Mouse (Mus musculus) cerebellum, postnatal 36 days (tissue): ENCODE data around the gene Tbx4.

Experiments used
- DNase-seq, 2 experiments: peaks; one replicate each; pipeline ENCODE4 v3.0.0; 2021 to 2022; ENCODE audit warnings: mixed read lengths in 2 of 2

The Tbx4 gene

DNA sequence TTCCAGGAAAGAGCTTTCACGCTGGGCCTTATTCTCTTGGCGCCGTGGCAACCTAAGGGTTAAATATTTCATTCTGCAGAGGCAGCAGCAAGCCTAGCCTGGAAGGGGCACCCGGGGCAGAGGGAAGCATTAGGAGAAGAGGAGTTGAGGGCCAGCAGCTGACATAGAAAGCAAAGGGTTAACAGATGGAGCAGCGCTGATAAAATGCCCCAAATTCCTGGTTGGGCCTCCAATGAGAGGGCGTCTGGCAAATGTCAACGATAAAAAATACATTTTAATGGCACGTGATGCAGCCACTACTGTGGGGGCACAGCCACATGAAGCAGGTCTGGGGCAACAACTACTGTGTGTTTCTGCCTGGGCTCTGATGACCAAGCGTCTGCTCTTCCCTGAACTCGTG lies 23.9 kb downstream of the Tbx4 start:
- DNase-seq: no peak

DNA sequence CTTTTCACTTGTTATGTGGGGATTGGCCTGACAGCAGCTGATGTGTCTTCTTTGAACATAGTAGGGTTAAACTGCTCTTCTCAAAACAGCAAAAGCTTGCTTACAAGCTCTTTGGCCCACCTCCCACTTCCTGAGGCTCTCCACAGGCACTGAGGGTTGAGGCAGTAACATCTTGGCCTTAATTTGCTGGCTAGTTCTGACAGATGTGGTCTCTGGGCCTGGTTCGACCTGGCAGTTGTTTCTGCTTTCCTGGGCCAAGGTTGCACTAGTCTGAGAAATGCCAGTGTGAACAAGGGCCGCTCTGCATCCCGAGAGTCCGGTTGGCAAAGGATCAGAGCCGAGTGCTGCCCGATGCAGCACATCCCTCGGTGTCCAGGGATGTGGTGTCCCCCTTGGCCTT lies 27.3 kb downstream of the Tbx4 start:
- DNase-seq: no peak

DNA sequence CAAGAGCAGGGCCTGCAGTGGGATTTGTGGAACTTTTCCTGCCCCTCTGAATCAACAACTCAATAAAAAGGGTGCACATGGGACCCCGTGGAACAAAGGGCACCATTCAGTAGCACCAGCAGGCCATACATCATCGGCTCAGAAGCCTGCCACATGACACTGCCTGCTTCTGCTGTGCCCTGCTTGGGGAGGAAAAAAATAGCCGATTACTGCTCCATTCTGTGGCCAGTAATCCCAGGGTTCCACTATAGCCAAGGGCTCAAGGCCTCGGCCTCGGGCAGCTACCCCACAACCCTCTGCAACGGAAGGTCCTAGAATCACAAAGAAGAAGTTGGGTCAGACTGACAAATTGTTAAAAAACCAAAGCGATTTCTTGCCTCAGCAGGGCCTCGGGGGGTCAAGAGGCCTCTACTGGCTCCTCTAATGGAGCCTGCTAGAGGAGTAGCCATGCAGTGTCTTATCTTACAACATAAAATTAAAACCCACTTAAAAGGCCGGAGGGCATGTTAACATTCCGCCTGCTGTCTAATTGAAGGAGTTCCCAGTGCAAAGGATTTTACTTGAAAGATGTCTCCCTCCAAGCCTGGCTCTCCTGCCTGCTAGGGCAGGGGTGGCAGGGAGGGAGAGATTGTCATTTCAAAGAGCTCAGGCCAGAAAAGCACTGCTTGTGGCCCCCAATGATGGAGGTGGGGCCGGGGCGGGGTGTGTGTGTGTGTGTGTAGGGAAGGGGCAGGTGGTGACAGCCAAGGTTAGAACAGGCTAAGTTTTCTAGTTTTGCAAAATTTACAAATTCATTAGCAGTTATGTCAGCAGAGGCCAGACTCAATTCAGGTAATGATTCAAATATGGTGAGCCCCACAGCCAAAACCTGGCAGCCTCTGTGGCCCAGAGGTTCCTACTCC lies 31.1 kb downstream of the Tbx4 start:
- no peak for DNase-seq

DNA sequence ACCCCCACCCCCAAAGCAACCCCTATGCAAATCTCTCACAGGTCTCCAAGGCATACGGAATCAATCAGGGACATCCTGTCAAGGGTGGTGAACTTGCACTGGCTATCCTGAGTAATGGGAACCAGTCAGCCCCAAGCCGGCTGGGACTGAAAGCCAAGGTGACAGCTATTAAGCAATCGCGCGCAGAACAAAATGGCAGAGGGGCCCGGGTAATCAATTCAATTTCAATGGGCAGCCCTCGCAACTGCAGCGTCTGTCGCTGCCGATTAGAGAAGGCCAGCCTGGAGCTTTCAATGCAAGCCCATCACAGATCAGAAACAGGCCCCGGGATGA lies 31.7 kb downstream of the Tbx4 start:
- DNase-seq: no peak

DNA sequence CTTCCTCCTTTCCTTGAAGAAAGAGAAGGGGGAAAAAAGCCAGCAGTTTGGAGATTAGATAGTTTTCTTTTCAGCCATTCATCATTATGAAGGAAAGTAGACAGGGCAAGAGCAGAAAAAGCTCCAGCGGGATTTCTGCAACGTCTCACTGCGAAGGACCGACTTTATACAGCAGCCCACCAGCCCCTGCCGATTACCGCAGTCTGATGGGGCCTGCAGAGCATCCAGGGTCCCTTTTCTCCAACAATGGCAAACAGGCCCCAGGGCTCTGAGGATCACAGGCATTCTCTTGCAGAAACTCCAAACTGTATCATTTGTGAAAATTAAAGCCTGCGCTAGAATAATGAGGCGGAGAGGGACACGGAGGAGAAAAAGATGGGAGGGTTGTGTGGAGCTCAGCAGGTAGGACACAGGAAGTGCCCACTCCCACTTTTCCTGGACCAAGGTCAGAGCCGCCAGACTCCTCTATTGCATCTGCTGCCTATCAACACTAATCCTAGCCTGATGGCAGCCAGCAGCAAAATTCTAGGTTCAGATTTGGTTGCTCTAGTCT lies 32.2 kb downstream of the Tbx4 start:
- DNase-seq: no peak

DNA sequence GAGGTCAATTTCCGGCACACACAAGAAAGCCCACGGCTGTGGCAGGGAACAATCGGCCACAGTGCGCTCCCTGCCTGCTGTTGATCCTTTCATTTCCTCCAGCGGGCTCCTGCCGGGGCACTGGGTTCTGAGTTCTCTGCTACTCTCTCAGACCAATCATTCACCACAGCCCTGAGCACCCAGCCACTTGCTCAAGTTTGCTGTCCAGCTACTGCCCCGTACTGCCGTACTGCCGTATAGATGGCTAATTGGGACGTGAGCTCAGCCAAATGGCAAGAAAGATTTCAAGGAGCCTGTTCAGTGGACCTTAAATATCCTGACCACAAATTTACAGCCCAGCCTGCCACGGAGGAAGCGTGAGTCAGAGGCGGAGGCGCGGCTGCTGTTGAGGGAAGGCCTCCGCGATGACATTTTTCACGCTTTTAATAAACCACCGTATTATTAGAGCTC lies 39.1 kb downstream of the Tbx4 start:
- peak in 1 of 2 experiments; percentile 27 for DNase-seq

DNA sequence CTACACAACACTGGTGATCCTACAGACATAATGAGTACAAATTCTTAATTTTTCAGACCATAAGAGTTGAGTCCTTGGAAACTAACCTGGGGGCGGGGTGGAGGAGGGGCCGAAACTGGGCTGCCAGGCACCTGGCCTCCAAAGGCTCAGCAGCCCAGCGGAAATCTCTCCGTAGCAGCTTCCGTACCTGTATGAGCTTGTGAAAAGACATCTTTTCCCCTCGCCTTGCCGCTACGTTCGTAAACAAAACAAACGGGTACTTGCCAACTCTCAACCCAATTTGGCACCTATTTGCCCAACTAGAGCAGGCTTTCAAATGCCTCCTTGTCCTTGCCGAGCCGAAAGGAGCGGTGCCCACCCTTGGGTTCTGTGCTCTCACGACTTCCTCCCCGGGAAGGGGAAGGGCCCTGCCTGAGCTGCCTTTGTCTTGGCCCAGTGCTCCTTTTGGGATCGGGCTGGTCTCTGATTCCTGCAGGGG lies 40.1 kb downstream of the Tbx4 start:
- peak in 1 of 2 experiments; percentile 4 for DNase-seq

DNA sequence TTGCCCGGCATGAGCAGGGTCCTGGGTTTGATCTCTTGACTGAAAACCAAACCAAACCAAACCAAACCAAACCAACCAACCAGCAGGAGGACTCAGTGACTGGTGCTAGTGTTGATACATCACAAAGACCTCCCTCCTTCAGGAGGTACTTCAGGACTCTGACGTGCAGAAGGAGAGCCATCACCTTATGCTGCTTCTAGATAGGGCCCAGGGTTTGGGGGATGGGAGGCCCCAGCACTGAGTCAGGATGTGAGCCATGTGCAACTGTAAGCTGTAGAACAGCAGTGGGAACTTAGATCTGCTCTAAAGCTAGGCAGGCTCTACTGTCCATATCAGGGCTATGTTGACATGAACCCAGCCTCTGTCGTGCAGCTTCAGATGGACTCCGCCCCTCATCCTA lies 41.9 kb downstream of the Tbx4 start:
- DNase-seq: no peak

DNA sequence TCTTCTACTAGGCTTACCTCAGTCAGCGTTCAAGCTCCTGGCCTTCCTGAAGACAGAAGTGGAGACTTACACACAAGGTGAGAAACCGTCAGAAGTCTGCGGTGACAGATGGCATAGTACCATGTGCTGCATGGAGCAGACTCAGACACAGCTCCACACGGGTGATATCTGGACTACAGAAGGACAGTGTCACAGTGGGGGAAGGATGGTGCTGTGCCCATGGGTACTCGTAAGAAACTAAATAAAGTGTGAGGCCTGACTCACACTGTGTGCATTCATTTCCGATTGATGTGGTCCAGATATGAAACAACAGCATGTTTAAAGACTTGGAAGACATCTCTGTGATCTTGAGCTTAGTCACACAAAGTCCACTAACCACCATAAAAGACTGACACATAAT lies 43.4 kb downstream of the Tbx4 start:
- no peak for DNase-seq

DNA sequence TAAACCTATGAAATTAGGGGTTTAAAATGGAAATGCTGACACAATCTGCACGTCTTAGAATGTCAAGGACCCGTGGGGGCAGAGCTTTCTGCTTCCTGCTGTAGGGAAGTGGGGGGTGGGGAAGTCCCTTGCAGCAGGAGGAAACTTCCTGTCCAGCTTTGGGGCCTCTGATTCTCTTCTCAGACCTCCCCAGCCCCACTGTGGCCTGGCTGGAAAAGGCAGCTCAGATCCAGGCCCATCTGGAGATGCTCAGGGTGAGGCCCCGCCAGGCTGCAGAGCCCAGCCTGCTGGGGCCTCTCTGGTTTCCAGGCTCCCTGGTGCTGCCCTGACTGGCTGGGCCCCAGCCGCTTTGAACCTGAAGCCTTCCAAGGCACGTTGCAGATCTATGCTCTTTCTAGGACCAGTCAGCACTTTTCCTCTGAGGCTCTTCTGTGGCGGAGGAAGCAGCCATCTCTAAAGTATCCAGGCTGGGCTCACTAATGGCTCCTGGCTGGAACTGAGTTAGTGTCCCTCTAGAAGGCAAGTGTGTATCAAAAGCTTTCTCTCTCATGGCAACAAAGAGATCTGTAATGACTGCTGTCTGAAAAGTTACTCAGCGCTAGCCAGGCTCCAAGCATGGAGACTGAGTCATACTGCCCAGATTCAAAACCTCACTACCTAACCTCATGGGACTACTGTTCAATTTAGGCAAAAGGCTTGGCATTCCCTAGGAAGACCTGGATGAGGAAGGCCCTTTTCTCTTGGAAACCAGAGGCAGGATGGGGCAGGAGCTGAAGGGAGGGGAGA lies 55.8 kb downstream of the Tbx4 start:
- no peak for DNase-seq

DNA sequence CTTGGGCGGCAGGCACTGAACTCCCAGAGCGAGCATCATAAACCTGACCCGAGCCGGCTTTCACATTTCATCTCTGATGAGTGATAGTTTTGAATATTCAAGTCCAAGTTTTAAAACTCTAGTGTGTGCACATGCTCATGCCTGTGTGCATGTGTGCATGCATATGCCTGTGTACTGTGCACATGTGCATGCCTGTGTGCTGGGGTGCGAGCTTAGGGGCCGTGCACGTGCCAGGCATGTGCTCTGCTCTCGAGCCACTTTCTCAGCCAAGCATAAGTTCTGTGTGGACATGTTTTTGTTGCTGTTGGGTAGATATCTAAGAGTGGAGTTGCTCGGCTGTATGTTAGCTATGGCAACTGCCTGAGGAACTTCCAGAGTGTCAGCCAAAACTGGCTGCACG lies 62.5 kb downstream of the Tbx4 start:
- DNase-seq: no peak

DNA sequence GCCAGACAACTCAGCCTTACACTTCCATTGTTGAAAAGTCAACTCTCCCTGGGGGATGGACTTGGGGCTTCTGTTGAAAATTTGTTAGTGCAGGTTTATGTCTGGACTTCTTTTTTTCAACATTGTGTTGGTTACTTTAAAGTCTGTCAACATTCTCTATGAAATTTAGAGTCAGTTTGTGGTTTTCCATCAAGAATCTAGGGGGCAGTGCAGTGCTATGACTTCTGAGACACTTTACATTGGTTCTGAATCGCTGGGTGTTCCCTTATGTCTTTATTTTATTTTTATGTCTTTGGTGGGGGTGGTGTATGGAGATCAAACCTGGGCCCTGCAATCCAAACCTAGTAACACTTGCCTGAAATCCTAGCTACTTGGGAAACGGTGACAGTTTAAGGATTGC lies 63.5 kb downstream of the Tbx4 start:
- no peak for DNase-seq

DNA sequence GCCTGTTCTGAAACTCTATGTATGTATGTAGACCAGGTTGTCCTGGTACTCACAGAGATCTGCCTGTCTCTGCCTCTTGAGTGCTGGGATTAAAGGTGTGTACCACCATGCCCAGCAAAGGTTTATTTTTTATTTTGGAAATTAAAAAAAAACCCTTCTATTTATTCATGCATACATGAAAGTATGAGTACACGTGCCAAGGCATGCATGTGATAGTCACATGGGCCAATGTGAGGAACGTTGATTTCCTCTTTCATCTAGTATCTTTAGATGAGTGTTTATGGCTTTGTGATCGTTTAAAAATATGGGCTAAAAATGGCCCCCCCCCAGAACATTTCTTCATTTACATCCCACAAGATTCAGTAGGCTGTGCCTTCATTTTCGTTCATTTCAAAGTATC lies 66.3 kb downstream of the Tbx4 start:
- no peak for DNase-seq

DNA sequence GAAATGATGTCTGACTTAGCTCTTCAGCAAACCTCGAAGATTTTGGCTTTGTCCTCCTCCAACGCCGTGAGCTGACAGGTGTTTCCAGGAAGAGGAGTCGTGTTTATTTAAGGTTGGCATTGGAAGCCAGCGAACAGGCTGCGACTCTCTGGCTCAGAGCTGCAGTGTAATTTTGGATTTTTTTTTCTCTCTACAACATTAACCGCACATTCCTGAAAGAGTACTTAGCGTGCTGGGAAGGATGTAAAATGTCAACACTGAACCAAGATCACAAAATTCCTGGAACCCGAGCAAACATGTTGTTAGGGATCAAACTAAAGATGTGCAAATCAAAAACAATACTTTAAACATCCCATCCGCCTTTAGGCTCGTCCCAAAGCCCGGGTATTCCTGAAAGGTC lies 69.4 kb downstream of the Tbx4 start:
- no peak for DNase-seq

DNA sequence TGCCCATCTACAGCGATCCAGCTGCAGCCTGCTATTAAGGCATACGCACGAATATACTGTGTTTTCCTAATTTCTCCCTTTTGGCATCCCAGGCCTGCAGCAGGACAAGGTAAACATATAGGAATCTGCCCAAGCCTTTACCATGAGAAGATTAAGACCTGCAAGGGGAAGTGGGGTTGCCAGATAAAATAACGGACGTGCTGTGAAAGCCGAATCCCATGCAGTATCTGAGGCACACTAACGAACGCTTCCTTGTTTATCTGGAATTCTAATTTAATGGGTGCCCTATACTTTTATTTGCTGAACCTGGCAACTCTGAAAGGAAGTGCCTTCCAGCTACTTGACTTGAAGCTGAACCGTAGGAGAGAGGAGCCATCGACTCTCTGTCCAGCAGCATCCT lies 70.2 kb downstream of the Tbx4 start:
- DNase-seq: no peak

DNA sequence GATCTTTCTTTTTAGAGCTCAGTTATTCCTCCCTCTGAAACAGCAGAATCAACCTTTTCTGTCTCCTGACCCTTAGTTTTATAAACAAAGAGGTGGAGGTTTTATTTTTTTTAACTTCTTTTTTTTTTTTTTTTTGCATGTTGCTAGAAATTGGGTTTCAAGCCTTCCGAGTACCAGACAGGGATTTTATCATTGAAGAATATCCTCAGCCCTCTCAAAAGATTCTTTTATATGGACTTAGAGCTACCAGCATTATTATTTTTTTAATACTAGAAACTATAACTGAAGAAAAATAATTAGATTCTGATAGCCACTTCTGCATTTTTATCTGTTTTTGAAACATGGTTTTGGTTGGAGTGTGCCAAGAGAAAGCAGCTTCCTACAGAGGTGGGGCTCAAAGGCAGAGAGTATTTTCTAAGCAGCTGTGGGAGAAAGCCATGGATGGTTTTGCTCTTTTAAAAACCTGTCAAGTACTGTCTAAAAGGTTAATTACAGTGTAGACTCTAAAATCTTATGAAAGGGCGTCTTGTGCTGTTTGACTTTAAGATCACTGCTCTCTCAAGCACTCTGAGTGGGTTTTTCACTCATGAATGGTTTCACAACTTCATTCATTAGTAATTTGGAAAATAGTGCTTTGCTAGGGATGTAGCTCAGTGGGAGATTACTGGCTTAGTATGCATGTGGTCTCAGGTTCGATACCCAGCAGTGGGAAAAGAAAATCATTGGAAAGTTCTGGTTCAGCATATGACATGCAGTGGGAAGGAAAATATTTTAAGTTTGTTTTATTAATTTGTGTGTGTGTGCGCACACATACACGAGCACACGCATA lies 70.9 kb downstream of the Tbx4 start:
- DNase-seq: no peak

DNA sequence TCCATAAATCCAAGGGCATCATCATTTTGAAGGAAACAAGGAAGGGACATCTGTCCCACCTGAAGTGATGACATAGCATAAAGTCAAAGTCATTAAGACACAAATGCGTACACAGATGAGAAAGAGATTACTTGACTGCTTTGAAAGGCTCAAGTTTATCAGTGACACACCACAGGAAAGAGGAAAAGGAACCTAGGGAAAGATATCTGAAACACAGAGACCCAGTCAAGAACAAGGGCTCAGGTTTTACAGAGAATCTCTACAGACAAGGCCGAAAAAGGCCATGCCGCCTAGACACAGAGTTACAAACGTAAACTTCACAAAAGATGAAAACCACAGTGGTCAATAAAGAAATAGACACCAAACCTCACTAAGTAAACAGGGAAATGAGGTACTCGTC lies 73.6 kb downstream of the Tbx4 start:
- no peak for DNase-seq

DNA sequence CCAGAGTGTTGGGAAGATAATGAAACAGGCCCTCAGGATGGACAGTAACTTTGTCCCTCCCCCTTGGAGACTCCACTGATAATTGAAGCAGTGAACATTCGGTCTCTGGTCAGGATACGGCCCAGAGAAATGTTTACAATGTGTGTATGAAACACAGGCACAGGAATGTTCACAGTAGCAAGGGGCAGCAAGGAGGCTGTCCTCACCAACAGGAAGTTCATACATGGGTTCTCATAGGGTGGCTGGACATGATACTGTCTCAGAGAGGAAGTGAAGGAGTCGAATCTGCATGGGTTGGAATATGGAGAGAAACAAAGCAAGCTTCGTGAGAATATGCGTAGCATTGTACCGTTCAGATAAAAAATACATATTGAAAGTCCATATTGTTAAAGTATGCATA lies 74.1 kb downstream of the Tbx4 start:
- DNase-seq: no peak

DNA sequence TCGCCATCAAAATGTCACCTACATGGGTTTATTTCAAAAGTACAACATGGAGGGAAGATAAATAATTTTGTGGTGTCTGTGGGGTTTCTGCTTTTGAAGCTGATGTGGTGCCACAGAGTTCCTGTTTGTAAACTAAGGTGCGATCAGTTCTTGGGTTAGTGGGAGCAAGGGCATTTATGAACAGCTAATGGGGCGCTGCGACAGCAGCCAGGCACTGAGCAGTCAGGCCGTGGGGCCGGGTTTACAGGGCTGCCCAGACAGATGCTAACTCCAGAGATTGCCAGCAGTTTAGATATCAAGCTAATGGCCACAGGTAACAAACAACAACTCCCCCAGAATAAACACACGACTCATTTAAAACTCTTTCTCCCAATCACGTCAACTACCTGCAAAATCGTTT lies 75.3 kb downstream of the Tbx4 start:
- no peak for DNase-seq
